Mouse (Mus musculus): ENCODE results near the gene Ankrd39. TPM values are rescaled to one million over a fixed set of nuclear protein-coding genes. Genes with fewer than 3 reads are reported as not detected.

Gene Ankrd39
- total RNA-seq, 2 experiments from 2014 or later: 11.3 to 12.6 TPM

Small RNA genes lying within 50 kb of the gene (microRNA-seq; reads per million reads assigned to microRNA genes)
- not detected for gene Gm47280

Other genes with a start within 250 kb of the Ankrd39 start
- 1 to 10 TPM; 4.2 to 6.9 TPM for gene Arid5a, start 239.7 kb downstream of the Ankrd39 start, total RNA-seq (2021)
- gene Kansl3, start 178.3 kb downstream of the Ankrd39 start, total RNA-seq (2021): 100 to 1,000 TPM; 105 to 113 TPM
- under 1 TPM; 0.16 to 0.20 TPM for gene Fer1l5, start 175.2 kb downstream of the Ankrd39 start, total RNA-seq (2021)
- 10 to 100 TPM; 36.4 to 52.2 TPM for gene Lman2l, start 102.2 kb downstream of the Ankrd39 start, total RNA-seq (2021)
- gene Cnnm4, start 75.8 kb downstream of the Ankrd39 start, total RNA-seq (2021): 1 to 10 TPM; 3.9 to 4.9 TPM
- gene Cnnm3, start 35.6 kb downstream of the Ankrd39 start, total RNA-seq (2021): 10 to 100 TPM; 21.5 to 34.2 TPM
- 1 to 10 TPM; 6.4 to 8.1 TPM for gene Ankrd23, start 10.6 kb downstream of the Ankrd39 start, total RNA-seq (2021)
- under 1 TPM in 1 of 2 experiments, not detected in 1; 0.49 TPM for gene Gm42417, start 8.0 kb downstream of the Ankrd39 start, total RNA-seq (2021)
- gene Sema4c, start 10.9 kb upstream of the Ankrd39 start, total RNA-seq (2021): 10 to 100 TPM; 18.6 to 19.5 TPM
- under 1 TPM; 0.36 to 0.40 TPM for gene Fam178b, start 135.7 kb upstream of the Ankrd39 start, total RNA-seq (2021)
- gene Cox5b, start 144.0 kb upstream of the Ankrd39 start, total RNA-seq (2021): 100 to 1,000 TPM; 841 to 851 TPM
- gene 4933424G06Rik, start 162.7 kb upstream of the Ankrd39 start, total RNA-seq (2021): not detected
- 100 to 1,000 TPM; 136 to 141 TPM for gene Actr1b, start 167.0 kb upstream of the Ankrd39 start, total RNA-seq (2021)
- gene Zap70, start 214.4 kb upstream of the Ankrd39 start, total RNA-seq (2021): under 1 TPM; 0.53 to 0.56 TPM